Mouse (Mus musculus) hindbrain, postnatal 0 days (tissue): ENCODE data around the gene Ptprm. TPM values are rescaled to one million over a fixed set of nuclear protein-coding genes. Genes with fewer than 3 reads are reported as not detected.

Experiments
- ATAC-seq: fragments of 200-750 bp; cut with Nextera tagmentation; 2 replicates; pipeline ENCODE4 v1.8.0; 2017; ENCODE audit warnings: mild to moderate bottlenecking, moderate TSS enrichment, moderate library complexity
- DNase-seq: peaks from one replicate; pipeline ENCODE4 v3.0.0-alpha.2; 2015; ENCODE audit warnings: low spot score
- H3K27ac ChIP-seq: fragments of 300-500 bp; sonication (generic); 2 replicates; pipeline ENCODE4 v1.5.1; 2014; ENCODE audit warnings: mild to moderate bottlenecking
- H3K27me3 ChIP-seq: fragments of 300-500 bp; sonication (generic); 2 replicates; pipeline ENCODE4 v1.6.1; 2014; ENCODE audit warnings: low read length, mixed read lengths; ENCODE audit not compliant: insufficient read depth
- H3K36me3 ChIP-seq: fragments of 300-500 bp; sonication (generic); 2 replicates; pipeline ENCODE4 v1.6.1; 2014; ENCODE audit warnings: low read length, mixed read lengths; ENCODE audit not compliant: insufficient read depth
- H3K4me1 ChIP-seq: fragments of 300-500 bp; sonication (generic); 2 replicates; pipeline ENCODE4 v1.6.1; 2014; ENCODE audit warnings: antibody characterized with exemption, low read length, mixed read lengths; ENCODE audit not compliant: insufficient read depth
- H3K4me2 ChIP-seq: fragments of 300-500 bp; sonication (generic); 2 replicates; pipeline ENCODE4 v1.6.1; 2014; ENCODE audit warnings: low read depth, mild to moderate bottlenecking, low read length, moderate library complexity, mixed read lengths
- H3K4me3 ChIP-seq: fragments of 300-500 bp; sonication (generic); 2 replicates; pipeline ENCODE4 v1.5.1; 2014; ENCODE audit warnings: low read length
- H3K9ac ChIP-seq: fragments of 300-500 bp; sonication (generic); replicated peaks from 2 replicates; pipeline ENCODE4 v1.6.1; 2014; ENCODE audit warnings: mild to moderate bottlenecking, low read length, moderate library complexity, mixed read lengths
- H3K9me3 ChIP-seq: fragments of 300-500 bp; sonication (generic); 2 replicates; pipeline ENCODE4 v1.6.1; 2016; ENCODE audit warnings: low read length, mixed read lengths
- CTCF ChIP-seq: IDR thresholded peaks from 2 replicates; pipeline ENCODE4 v1.5.1; 2016; ENCODE audit warnings: antibody characterized with exemption, control low read depth, low read depth
- WGBS: fragments of 180-500 bp; shearing (Covaris S2); extraction: QIAGEN DNeasy Blood & Tissue Kit; methylation state at CpG from one replicate; pipeline ENCODE4 v1.1.7; 2014; 5-methylcytosine and 5-hydroxymethylcytosine counted together
- polyA plus RNA-seq: library from polyadenylated mRNA; unstranded; fragments of >200 nt; fragmentation: Nextera tagmentation; extraction: Ambion mirVana; gene quantifications from 2 replicates; pipeline ENCODE4 v1.2.1, GENCODE M21; 2015
- total RNA-seq: library from RNA; depleted of rRNA; stranded (reverse); fragments of >200 nt; gene quantifications from 2 replicates; pipeline ENCODE4 v1.2.3, GENCODE M21; 2014

The Ptprm gene
- total and polyA plus RNA-seq, 2 experiments from 2014 or later = 19.3 to 52.4 TPM

- Histone ChIP-seq H3K36me3 (no peaks in the 10 kb centered on the region), H3K27ac (peak overlapping the region; percentile 65), H3K27me3 (no peaks in the 10 kb centered on the region), H3K4me3 (no peak overlapping the region), H3K4me2 (peak overlapping the region; percentile 33), H3K4me1 (peaks cover 10% of the 10 kb centered on the region; the same call in 1 of the 2 replicates), H3K9me3 (no peaks in the 10 kb centered on the region), H3K9ac (no peak overlapping the region)
- DNase-seq (peak; percentile 71), ATAC-seq (peak; percentile 78)
- 24% methylated on average over 26 of the region's 26 CpGs for WGBS
- TF ChIP-seq CTCF = no peak
These were observed 592.6 kb downstream of the Ptprm start for GRCm38 (mm10) chr17:66761326-66762296.

GRCm38 (mm10) chr17:66757025-66757511 is 597.2 kb downstream of the Ptprm start:
- no peak overlapping the region for H3K4me3 ChIP-seq
- no peaks in the 10 kb centered on the region for H3K9me3 ChIP-seq
- no peak for TF ChIP-seq CTCF
- no peaks in the 10 kb centered on the region for H3K27me3 ChIP-seq
- peak overlapping the region; percentile 6; the same call in 1 of the 2 replicates for H3K4me2 ChIP-seq
- H3K36me3 ChIP-seq = no peaks in the 10 kb centered on the region
- 42% methylated on average over 10 of the region's 10 CpGs for WGBS
- peaks cover 9% of the 10 kb centered on the region; the same call in 1 of the 2 replicates for H3K4me1 ChIP-seq
- ATAC-seq = no peak
- H3K27ac ChIP-seq = no peak overlapping the region
- no peak overlapping the region for H3K9ac ChIP-seq
- DNase-seq = peak; percentile 31

DNA sequence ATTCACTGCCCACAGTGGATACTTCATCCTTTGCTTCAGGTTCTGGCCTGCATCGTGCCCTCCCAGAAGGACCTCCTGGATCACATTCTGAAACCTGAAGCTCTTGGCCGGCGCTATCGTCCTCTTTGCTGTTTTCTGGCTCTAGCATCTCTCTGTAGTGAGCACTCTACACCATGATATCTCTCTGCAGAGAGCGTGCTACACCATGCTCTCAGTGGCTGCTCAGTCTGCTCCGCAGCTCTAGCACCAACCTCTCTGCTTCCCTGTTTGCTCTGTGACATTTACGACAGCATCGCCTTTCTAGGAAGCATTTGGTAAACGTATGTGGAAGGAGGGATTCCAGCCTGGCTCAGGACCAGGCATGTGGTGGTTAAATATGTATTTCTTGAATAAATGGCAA is 597.8 kb downstream of the Ptprm start:
- Histone ChIP-seq H3K9ac (no peak overlapping the region), H3K4me1 (0 out of 2 replicates have a peak, but pooled peaks cover 4% of the 10 kb centered on the region), H3K4me3 (no peak overlapping the region), H3K27ac (no peak overlapping the region), H3K27me3 (no peaks in the 10 kb centered on the region), H3K4me2 (no peak overlapping the region), H3K9me3 (no peaks in the 10 kb centered on the region), H3K36me3 (no peaks in the 10 kb centered on the region)
- WGBS = 80% methylated on average over 9 of the region's 9 CpGs
- DNase-seq (no peak), ATAC-seq (no peak)
- TF ChIP-seq CTCF = no peak

DNA sequence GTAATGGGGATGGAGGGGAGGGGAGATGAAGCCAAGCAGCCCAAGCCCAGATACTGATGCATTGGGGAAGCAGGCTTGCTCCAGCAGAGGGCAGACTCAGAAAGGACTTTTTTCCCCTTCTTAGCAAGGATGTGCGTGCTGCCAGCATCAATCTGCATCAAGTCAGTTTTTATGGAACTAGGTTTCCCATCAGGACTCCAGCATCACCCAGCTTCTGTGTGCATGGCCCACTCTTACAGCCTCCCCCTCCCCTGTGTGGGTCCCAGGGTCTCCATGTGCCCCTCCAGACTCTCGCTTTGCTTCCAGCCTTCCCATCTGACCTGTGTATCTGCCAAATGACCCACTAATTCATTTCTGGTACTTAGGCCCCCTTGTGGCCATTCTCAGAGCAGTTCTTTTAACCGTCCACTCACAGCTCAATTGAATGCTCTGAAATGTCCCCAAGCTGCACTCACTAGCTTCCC is 599.0 kb downstream of the Ptprm start:
- no peaks in the 10 kb centered on the region for H3K27me3 ChIP-seq
- H3K9me3 ChIP-seq = no peaks in the 10 kb centered on the region
- H3K27ac ChIP-seq = no peak overlapping the region
- TF ChIP-seq CTCF = peak; percentile 72
- no peaks in the 10 kb centered on the region for H3K4me1 ChIP-seq
- ATAC-seq (peak; percentile 73), DNase-seq (peak; percentile 82)
- H3K4me2 ChIP-seq = no peak overlapping the region
- H3K36me3 ChIP-seq = no peaks in the 10 kb centered on the region
- no peak overlapping the region for H3K4me3 ChIP-seq
- H3K9ac ChIP-seq = no peak overlapping the region
- 17% methylated on average over 3 of the region's 3 CpGs for WGBS

- WGBS = 70% methylated on average over 9 of the region's 9 CpGs
- no peak overlapping the region for H3K27ac ChIP-seq
These were observed 599.9 kb downstream of the Ptprm start for GRCm38 (mm10) chr17:66754208-66754865.

GRCm38 (mm10) chr17:66751746-66752145 is 602.5 kb downstream of the Ptprm start:
- no peak overlapping the region for H3K9ac ChIP-seq
- TF ChIP-seq CTCF = no peak
- H3K4me2 ChIP-seq = no peak overlapping the region
- no peak for DNase-seq
- no peak overlapping the region for H3K4me3 ChIP-seq
- WGBS = 93% methylated on average over 8 of the region's 8 CpGs
- H3K36me3 ChIP-seq = no peaks in the 10 kb centered on the region
- H3K9me3 ChIP-seq = no peaks in the 10 kb centered on the region
- H3K4me1 ChIP-seq = no peaks in the 10 kb centered on the region
- ATAC-seq = no peak
- no peak overlapping the region for H3K27ac ChIP-seq
- no peaks in the 10 kb centered on the region for H3K27me3 ChIP-seq

More at GRCm38 (mm10) chr17:66754208-66754865, 599.9 kb downstream of the Ptprm start:
- Histone ChIP-seq H3K4me3 (no peak overlapping the region), H3K9ac (no peak overlapping the region), H3K27me3 (no peaks in the 10 kb centered on the region), H3K9me3 (no peaks in the 10 kb centered on the region), H3K4me2 (no peak overlapping the region), H3K4me1 (no peaks in the 10 kb centered on the region), H3K36me3 (no peaks in the 10 kb centered on the region)
- DNase-seq (no peak), ATAC-seq (no peak)
- TF ChIP-seq CTCF = no peak
